Mouse (Mus musculus) liver, embryonic 14 days (tissue): ENCODE results near the gene Tmem28. TPM values are rescaled to one million over a fixed set of nuclear protein-coding genes. Genes with fewer than 3 reads are reported as not detected.

Experiments
- polyA plus RNA-seq: library from polyadenylated mRNA; depleted of rRNA; stranded (reverse); fragments of >200 nt; gene quantifications from 2 replicates; pipeline ENCODE4 v1.2.3, GENCODE M21; 2012; rRNA removed

Tmem28 gene
- polyA plus RNA-seq = 0.01 TPM in 1 of 2 replicates, not detected in the other

GRCm38 (mm10) chrX:99820790-99821395 lies at the start of gene Tmem28:
Gene Tmem28, plus strand, starts transcription at chrX:99821021.

Other genes starting within 250 kb of the Tmem28 start
- gene Eda, start 154.6 kb downstream of the Tmem28 start, polyA plus RNA-seq = 0.69 and 0.77 TPM in 2 replicates